Mouse (Mus musculus) telencephalon, adult 2 months (tissue): Measurements from ENCODE around the gene Taar9.
"Not testable (repeated sequence)": the region's sequence is repeated elsewhere in the genome, so short reads cannot be mapped to it uniquely, and the experiment has no call there.

Experiments
- DNase-seq: peaks from one replicate; pipeline ENCODE4 v3.0.0-alpha.2; 2011; ENCODE audit warnings: low read depth, low spot score

Gene Taar9

GRCm38 (mm10) chr10:24076200-24076599 lies 33.1 kb downstream of the Taar9 start, which contains the start of gene Taar8a:
Gene Taar8a (plus strand): TSS chr10:24076500.
- not testable (repeated sequence) for DNase-seq

GRCm38 (mm10) chr10:24074751-24075150 lies 34.6 kb downstream of the Taar9 start:
- not testable (repeated sequence) for DNase-seq

GRCm38 (mm10) chr10:24058986-24059385 lies 50.3 kb downstream of the Taar9 start:
- no peak for DNase-seq
